Mouse (Mus musculus): Measurements from ENCODE around the gene C2cd4a.

Gene C2cd4a

GRCm38 (mm10) chr9:67832046-67832605 lies at the start of gene C2cd4a:
Gene C2cd4a (minus strand): TSS chr9:67832330.
- no peak for DNase-seq (ENCODE audit: low read depth, low spot score)

- DNase-seq (ENCODE audit: low read depth, low spot score) = peak; percentile 35
Observed at GRCm38 (mm10) chr9:67878197-67878769, 46.2 kb upstream of the C2cd4a start.

GRCm38 (mm10) chr9:67877081-67877718 lies 45.1 kb upstream of the C2cd4a start:
- DNase-seq (ENCODE audit: low read depth, low spot score) = peak; percentile 42

GRCm38 (mm10) chr9:67875337-67875736 lies 43.2 kb upstream of the C2cd4a start:
- DNase-seq (ENCODE audit: low read depth, low spot score) = peak; percentile 44

GRCm38 (mm10) chr9:67874522-67875222 lies 42.5 kb upstream of the C2cd4a start:
- no peak for DNase-seq (ENCODE audit: low read depth, low spot score)

- DNase-seq (ENCODE audit: low read depth, low spot score) = no peak
Observed at GRCm38 (mm10) chr9:67869691-67870450, 37.7 kb upstream of the C2cd4a start.

GRCm38 (mm10) chr9:67867411-67867810 lies 35.3 kb upstream of the C2cd4a start:
- no peak for DNase-seq (ENCODE audit: low read depth, low spot score)

GRCm38 (mm10) chr9:67865411-67865810 lies 33.3 kb upstream of the C2cd4a start:
- DNase-seq (ENCODE audit: low read depth, low spot score) = no peak

- no peak for DNase-seq (ENCODE audit: low read depth, low spot score)
Observed at GRCm38 (mm10) chr9:67864011-67864410, 31.9 kb upstream of the C2cd4a start.

GRCm38 (mm10) chr9:67863332-67863731 lies 31.2 kb upstream of the C2cd4a start:
- no peak for DNase-seq (ENCODE audit: low read depth, low spot score)

GRCm38 (mm10) chr9:67860273-67860672 lies 28.1 kb upstream of the C2cd4a start:
- DNase-seq (ENCODE audit: low read depth, low spot score) = no peak

- no peak for DNase-seq (ENCODE audit: low read depth, low spot score)
Observed at GRCm38 (mm10) chr9:67851150-67851549, 19.0 kb upstream of the C2cd4a start.

GRCm38 (mm10) chr9:67849846-67850245 lies 17.7 kb upstream of the C2cd4a start:
- no peak for DNase-seq (ENCODE audit: low read depth, low spot score)

- DNase-seq (ENCODE audit: low read depth, low spot score) = no peak
Observed at GRCm38 (mm10) chr9:67849397-67849796, 17.3 kb upstream of the C2cd4a start.

GRCm38 (mm10) chr9:67847606-67848005 lies 15.5 kb upstream of the C2cd4a start:
- DNase-seq (ENCODE audit: low read depth, low spot score) = no peak

GRCm38 (mm10) chr9:67846089-67846488 lies 14.0 kb upstream of the C2cd4a start:
- no peak for DNase-seq (ENCODE audit: low read depth, low spot score)

GRCm38 (mm10) chr9:67845648-67846047 lies 13.5 kb upstream of the C2cd4a start:
- DNase-seq (ENCODE audit: low read depth, low spot score) = no peak

GRCm38 (mm10) chr9:67845012-67845411 lies 12.9 kb upstream of the C2cd4a start:
- no peak for DNase-seq (ENCODE audit: low read depth, low spot score)

GRCm38 (mm10) chr9:67842797-67843196 lies 10.7 kb upstream of the C2cd4a start:
- DNase-seq (ENCODE audit: low read depth, low spot score) = no peak

GRCm38 (mm10) chr9:67839981-67840859 lies 8.1 kb upstream of the C2cd4a start, which contains the start of gene Vps13c:
Gene Vps13c (plus strand): TSS chr9:67840396.
- DNase-seq (ENCODE audit: low read depth, low spot score) = peak; percentile 68

- DNase-seq (ENCODE audit: low read depth, low spot score) = no peak
Observed at GRCm38 (mm10) chr9:67837311-67837710, 5.2 kb upstream of the C2cd4a start.

Data from c-Kit-negative CD71-positive TER-119-positive erythroid progenitor cells, embryonic 14.5 days (primary cell).